ENCODE assay signal across 25 mouse cellular contexts in the genomic region with DNA sequence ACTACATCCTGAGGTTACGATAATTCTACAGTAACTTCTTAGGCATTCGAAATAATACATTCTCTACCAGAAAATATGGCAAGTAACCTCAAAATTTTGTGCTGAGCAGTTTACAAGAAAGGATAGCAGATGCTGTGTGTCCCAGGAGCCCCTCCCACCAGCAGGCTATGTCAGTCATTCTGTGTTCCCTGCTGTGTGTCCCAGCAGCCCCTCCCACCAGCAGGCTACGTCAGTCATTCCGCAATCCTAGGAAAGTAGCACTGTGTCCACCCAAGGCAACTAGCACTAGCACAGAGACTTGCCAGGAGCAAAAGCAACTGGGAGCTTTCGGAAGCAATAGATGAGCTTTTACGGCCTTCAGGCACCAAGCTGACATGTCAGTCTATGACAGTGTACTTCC. TPM values are rescaled to one million over a fixed set of nuclear protein-coding genes. Genes with fewer than 3 reads are reported as not detected.
DNase-seq lines count a peak whose midpoint lies in the region; ATAC-seq lines count a peak whose summit lies in the region.
"Had no signal": no experiment of that assay in that cellular context is flagged by ENCODE, and none has a peak within 500 bp of the region (broad histone marks: within the 10 kb centered on the region; RNA-seq: fewer than 3 reads in every experiment).

No protein-coding gene starts in this region.

- DNase-seq in frontal cortex, postnatal 14 days (ENCODE audit: low spot score in 2 of 2), result no peak
- no peak for DNase-seq in midbrain, embryonic 11.5 days (ENCODE audit: low spot score, missing footprints)
- DNase-seq in ZHBTc4 (ENCODE audit: low read depth, low spot score), result peak; percentile 59
- DNase-seq in layer of hippocampus, postnatal 36 days, result peak; percentile 45 to 51
- no peak for DNase-seq in embryo, embryonic 10.5 days (ENCODE audit: low spot score)
- DNase-seq: adrenal gland, postnatal 10 days; cerebellum, adult 11 months; cerebellum, postnatal 10 days; heart, adult 11 months; heart, postnatal 14 days; kidney, adult 9 months; kidney, postnatal 25 days; liver; lung, adult 2 months; thymus, adult 18-20 months; thymus, postnatal 4 days had no signal

- 85% methylated on average over 6 of the region's 6 CpGs for WGBS in midbrain, embryonic 13.5 days
- WGBS in midbrain, embryonic 11.5 days, result 88% methylated on average over 6 of the region's 6 CpGs

- H3K4me1 ChIP-seq in midbrain, embryonic 13.5 days (replicated peaks), result 0 out of 2 replicates have a peak, but pooled peaks cover 3% of the 10 kb centered on the region
- no peaks in the 10 kb centered on the region for H3K4me1 ChIP-seq in midbrain, embryonic 11.5 days (ENCODE audit: control insufficient read depth, insufficient read depth, low read length)
- H3K4me1 ChIP-seq: intestine, embryonic 15.5 days; stomach, embryonic 15.5 days had no signal

- no peak overlapping the region for H3K4me2 ChIP-seq in midbrain, embryonic 13.5 days (replicated peaks)
- no peak overlapping the region for H3K4me2 ChIP-seq in midbrain, embryonic 11.5 days
- H3K4me2 ChIP-seq: embryonic facial prominence, embryonic 15.5 days; heart, embryonic 12.5 days; hindbrain, embryonic 14.5 days; intestine, embryonic 15.5 days; neural tube, embryonic 15.5 days; stomach, embryonic 15.5 days had no signal

- H3K27ac ChIP-seq in midbrain, embryonic 13.5 days, result no peak overlapping the region
- H3K27ac ChIP-seq in midbrain, embryonic 11.5 days (ENCODE audit: low read depth, low read length), result no peak overlapping the region
- H3K27ac ChIP-seq: embryonic facial prominence, embryonic 15.5 days; hindbrain, embryonic 14.5 days; intestine, embryonic 15.5 days; neural tube, embryonic 15.5 days; stomach, embryonic 15.5 days had no signal

- H3K4me3 ChIP-seq in midbrain, embryonic 13.5 days (replicated peaks), result no peak overlapping the region
- H3K4me3 ChIP-seq in midbrain, embryonic 11.5 days (ENCODE audit: low read depth, low read length), result no peak overlapping the region
- H3K4me3 ChIP-seq: embryonic facial prominence, embryonic 15.5 days; heart, embryonic 12.5 days; intestine, embryonic 15.5 days; neural tube, embryonic 15.5 days; stomach, embryonic 15.5 days had no signal

- H3K9ac ChIP-seq in midbrain, embryonic 13.5 days (replicated peaks), result no peak overlapping the region
- H3K9ac ChIP-seq in midbrain, embryonic 11.5 days (ENCODE audit: low read length), result no peak overlapping the region
- H3K9ac ChIP-seq: embryonic facial prominence, embryonic 15.5 days; heart, embryonic 12.5 days; hindbrain, embryonic 14.5 days; intestine, embryonic 15.5 days; neural tube, embryonic 15.5 days; stomach, embryonic 15.5 days had no signal

- ATAC-seq in frontal cortex, adult (ENCODE audit: low TSS enrichment), result peak; percentile 42; the same call in 1 of the 2 replicates
- 0 out of 2 replicates have a peak, but pooled peaks have one; percentile 11 for ATAC-seq in midbrain, embryonic 13.5 days
- no peak for ATAC-seq in midbrain, embryonic 11.5 days (ENCODE audit: low FRiP score)
- ATAC-seq: activated CD4-positive, CD25-positive, alpha-beta regulatory T cell, adult 4 months; intestine, embryonic 15.5 days had no signal

- peaks cover 32% of the 10 kb centered on the region for H3K36me3 ChIP-seq in midbrain, embryonic 13.5 days
- no peaks in the 10 kb centered on the region for H3K36me3 ChIP-seq in midbrain, embryonic 11.5 days (ENCODE audit: control insufficient read depth, insufficient read depth, low read length)
- H3K36me3 ChIP-seq: embryonic facial prominence, embryonic 15.5 days; heart, embryonic 12.5 days; intestine, embryonic 15.5 days; stomach, embryonic 15.5 days had no signal

- no peaks in the 10 kb centered on the region for H3K27me3 ChIP-seq in midbrain, embryonic 13.5 days
- no peaks in the 10 kb centered on the region for H3K27me3 ChIP-seq in midbrain, embryonic 11.5 days (ENCODE audit: control insufficient read depth, insufficient read depth, low read length)
- H3K27me3 ChIP-seq: embryonic facial prominence, embryonic 15.5 days; heart, embryonic 12.5 days; intestine, embryonic 15.5 days; neural tube, embryonic 15.5 days; stomach, embryonic 15.5 days had no signal

- H3K9me3 ChIP-seq in midbrain, embryonic 13.5 days, result no peaks in the 10 kb centered on the region
- H3K9me3 ChIP-seq in midbrain, embryonic 11.5 days (ENCODE audit: control insufficient read depth, low read length), result no peaks in the 10 kb centered on the region
- H3K9me3 ChIP-seq: embryonic facial prominence, embryonic 15.5 days; heart, embryonic 12.5 days; intestine, embryonic 15.5 days; neural tube, embryonic 15.5 days; stomach, embryonic 15.5 days had no signal

RNA-seq across cellular contexts. Expression of a gene that starts 13.7 kb away (rescaled TPM):
- 70.4 and 78.0 TPM in 2 replicates for polyA plus RNA-seq in midbrain, embryonic 13.5 days (2015; fragmentation: Nextera tagmentation; extraction: Ambion mirVana)
- polyA plus RNA-seq in midbrain, embryonic 11.5 days (2014; fragmentation: Nextera tagmentation; extraction: Ambion mirVana), result 88.8 and 96.0 TPM in 2 replicates
- 10 to 100 TPM; 24.8 to 27.8 TPM for total RNA-seq in layer of hippocampus, postnatal 36 days (2021)

Comparison
In these comparisons a context has a peak if more than half of its experiments do, and no peak if none do; other contexts are left out.
1. DNase-seq: peak in ZHBTc4 (single experiment) and layer of hippocampus, postnatal 36 days (2 of 2); none in frontal cortex, postnatal 14 days (0 of 2), midbrain, embryonic 11.5 days (single experiment) and embryo, embryonic 10.5 days (single experiment).